Mouse (Mus musculus) NIH3T3 (cell line): ENCODE measurements around the gene Kctd19.

Experiments used
- DNase-seq: peaks from one replicate; pipeline ENCODE4 v3.0.0-alpha.2; 2012; ENCODE audit warnings: low read depth

The Kctd19 gene

GRCm38 (mm10) chr8:105422006-105422405, 8.7 kb upstream of the Kctd19 start:
- DNase-seq = no peak

DNA sequence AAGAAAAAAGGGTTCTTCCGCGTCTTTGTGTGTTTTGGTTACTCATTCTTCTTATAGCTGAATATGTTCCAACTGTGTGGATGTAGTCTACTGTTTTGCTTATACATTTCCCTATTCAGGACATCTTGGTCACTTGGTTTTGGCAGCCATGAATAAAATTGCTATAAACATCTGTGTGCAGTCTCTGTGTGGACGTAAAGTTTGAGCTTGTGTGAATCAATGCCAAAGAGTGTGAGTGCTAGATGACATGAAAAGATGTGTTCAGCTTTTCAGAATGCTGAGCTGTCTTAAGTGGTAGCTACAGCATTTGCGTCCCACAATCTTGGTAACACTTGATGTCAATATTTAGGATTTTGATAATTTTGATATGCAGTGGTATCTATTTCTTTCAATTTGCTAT, 6.5 kb upstream of the Kctd19 start:
- DNase-seq = no peak

GRCm38 (mm10) chr8:105418992-105419391, 5.7 kb upstream of the Kctd19 start:
- DNase-seq = peak; percentile 23

GRCm38 (mm10) chr8:105409947-105410346, 3.4 kb downstream of the Kctd19 start:
- DNase-seq = no peak

- DNase-seq = peak; percentile 66
Observed at GRCm38 (mm10) chr8:105408331-105408730, 5.0 kb downstream of the Kctd19 start.

DNA sequence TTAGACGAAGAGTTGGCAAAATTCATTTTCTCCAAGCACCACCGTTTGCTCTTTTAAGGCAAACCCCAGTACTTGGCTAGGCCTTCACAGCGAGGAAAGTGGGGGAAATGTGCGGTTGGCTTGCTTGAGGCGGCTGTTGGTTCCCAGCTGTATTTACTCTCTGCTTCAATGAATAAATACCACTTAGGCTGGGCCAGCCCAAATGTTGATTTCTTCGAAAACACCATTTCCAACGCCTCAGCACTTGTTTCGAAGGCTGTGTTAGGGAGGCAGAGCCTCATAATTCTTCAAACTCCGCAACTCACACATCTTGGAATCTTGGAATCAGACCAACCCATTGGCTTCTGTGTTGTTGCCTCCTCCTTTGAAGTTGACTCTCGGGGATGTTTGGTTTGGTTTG, 6.9 kb downstream of the Kctd19 start:
- no peak for DNase-seq

DNA sequence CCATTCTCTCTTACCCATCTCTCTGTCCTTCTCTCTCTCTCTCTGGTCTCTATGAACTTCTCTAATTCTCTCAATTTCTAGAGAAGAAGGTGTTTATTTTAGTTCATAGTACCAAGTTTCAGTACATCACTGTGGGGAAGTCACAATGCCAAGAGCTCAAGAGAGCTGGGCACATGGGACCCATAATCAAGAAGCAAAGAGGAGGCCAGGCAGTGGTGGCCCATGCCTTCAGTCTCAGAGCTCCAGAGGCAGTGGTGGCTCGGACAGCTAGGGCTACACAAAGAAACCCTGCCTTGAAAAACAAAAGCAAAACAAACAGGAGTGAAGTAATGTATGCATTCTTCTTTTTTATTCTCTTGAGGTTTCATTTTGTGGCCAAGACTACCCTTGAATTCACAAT, 8.8 kb downstream of the Kctd19 start:
- no peak for DNase-seq

GRCm38 (mm10) chr8:105403467-105403866, 9.8 kb downstream of the Kctd19 start:
- no peak for DNase-seq

GRCm38 (mm10) chr8:105400016-105400415, 13.3 kb downstream of the Kctd19 start:
- no peak for DNase-seq

DNA sequence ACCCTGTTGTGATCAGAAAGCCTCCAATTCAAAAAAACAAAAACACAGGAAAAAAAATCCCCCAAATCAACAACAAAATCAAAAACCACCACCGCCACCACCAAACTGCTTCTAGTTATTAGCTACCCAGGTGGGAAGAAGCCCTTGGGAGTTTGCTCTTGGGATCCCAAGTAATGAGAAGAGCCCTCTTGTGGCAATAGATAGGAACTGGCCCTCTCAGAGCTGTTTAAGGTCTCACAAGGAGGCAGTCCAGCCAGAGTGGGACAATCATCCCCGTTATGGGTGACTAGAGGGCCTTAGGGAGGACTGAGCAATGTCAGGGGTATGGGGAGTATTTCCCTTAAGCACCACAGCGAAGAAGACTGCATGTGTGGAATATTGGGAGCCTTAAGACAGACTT, 15.6 kb downstream of the Kctd19 start:
- DNase-seq = peak; percentile 80

DNA sequence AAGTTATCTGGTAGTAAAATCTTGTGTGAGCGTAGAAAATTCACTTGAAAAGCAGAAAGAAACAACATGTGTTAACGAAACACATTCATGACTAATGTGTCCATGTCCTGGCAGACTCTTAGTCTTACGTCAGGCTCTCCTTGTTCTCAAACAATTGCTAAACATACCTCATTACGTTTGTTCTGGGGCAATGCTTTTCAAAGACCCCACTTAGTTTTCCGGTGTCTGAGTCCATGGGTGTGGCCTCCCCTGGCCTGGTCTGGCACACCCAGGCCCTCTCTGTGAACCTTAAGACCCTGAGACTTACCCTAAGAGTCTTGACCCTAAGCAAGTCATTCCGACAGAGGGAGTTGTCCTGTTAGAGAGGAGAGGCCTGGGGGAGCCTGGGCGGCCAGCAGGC, 19.4 kb downstream of the Kctd19 start:
- DNase-seq = peak; percentile 20

DNA sequence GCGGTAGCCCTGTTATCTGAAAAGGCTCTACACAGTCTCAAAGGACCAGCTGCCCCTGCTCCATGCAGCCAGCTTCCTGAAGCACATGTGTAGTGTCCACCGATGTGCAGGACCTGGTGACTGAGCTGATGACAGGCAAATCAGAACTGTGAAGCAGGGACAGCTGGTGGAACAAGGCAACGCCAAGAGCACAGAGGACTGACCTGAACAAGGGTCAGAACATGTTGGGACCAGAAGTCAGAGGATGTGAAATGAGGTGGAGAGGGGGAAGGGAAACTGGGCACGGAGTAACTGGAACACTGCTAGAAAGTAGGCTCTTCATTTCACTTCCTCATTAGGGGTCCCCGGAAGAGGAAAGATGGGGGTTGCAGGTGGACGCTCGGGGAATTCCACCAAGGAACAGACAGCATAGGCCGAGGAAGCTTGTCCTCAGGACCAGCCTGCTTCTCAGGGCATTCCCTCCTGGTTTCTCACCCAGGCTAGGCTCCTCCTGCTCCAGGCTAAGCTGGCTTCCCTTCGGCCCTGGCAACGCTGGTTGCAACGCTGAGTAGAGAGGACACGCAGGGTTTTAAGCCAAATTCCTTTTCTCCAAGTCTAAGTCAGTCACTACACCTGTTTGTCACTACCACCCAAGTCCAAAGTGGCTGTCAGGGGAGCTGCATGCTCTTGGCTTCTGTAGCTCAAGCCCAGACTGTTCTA, 20.1 kb downstream of the Kctd19 start:
- no peak for DNase-seq

- no peak for DNase-seq
Observed at GRCm38 (mm10) chr8:105389096-105389495, 24.2 kb downstream of the Kctd19 start.

DNA sequence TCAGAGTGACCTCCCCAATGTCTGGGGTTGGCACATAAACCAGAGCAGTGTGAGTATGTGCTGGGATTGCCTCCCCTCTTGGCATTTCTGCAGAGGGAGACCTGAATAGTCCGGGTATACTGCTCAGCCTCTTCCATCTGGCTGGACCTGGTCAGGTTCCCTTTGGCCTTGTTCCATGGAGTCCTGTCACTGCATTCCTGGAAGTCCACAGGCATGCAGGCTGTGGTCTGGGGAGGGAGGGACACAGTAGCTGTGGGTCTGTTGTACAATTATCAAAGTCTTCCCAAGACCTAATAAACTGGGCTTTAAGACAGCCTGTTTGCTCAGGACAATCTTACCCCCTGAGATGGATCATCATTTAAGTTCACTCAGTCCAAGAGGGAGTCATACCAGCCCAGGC, 26.2 kb downstream of the Kctd19 start:
- DNase-seq = peak; percentile 70

DNA sequence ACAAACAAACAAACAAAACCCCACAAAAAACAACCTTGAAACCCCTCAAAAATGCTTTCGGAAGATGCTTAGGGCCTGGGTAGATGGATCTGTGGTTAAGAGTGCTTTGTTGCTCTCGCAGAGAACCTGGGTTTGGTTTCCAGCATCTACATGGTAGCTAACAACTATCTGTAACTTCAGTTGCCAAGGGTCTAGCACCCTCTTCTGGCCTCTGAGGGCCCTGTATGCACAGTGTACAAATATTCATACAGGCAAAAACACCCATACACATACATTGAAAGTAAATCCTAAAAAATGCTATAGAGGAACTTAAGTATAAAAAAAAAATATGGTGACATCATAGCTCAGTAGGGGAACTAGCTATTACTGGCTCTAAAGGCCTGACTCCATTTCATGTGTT, 29.2 kb downstream of the Kctd19 start:
- no peak for DNase-seq

GRCm38 (mm10) chr8:105380308-105380707, 33.0 kb downstream of the Kctd19 start:
- DNase-seq = no peak

DNA sequence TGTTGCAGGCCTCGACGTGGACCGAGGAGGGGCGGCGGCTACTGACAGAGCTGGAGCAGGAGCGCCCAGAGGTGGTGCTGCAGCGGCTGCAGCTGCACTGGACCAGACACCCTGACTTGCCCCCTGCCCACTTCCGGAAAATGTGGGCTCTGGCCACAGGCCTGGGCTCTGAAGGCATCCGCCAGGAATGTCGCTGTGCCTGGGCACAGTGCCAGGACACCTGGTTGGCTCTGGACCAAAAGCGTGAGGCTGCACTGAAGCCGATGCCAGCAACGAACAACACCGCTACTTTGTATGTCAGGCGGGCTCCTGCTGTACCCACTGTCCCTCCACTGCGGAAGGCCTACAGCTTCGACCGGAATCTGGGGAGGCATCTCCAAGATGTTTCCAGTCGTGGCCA, 34.6 kb downstream of the Kctd19 start:
- DNase-seq = peak; percentile 30

DNA sequence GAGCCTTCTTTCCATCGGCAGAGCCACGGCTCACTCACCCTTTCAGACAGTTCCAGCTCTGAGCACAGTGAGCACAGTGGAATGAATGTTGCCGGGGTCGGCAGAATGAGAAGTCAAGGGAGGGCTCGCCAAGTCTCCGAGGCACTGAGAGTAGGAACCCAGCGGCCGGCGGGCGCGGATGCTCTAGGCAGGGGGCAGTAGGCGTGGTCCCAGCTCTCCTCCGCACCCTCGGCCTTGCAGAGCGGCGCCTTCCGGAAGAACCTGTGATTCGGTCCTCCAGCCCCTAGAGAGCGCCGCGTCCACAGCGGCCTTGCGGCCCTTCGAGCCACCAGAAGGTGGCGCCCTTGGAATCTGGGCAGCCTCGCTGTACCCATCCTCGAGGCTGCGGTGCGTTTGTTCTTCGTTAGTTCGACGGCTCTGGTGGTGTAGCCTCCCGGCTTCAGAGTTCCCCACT, 38.8 kb downstream of the Kctd19 start:
- no peak for DNase-seq

GRCm38 (mm10) chr8:105373032-105373431, 40.3 kb downstream of the Kctd19 start, which contains the start of gene Plekhg4:
Gene Plekhg4, plus strand, starts transcription at chr8:105373274.
- DNase-seq = peak; percentile 83

- DNase-seq = peak; percentile 75
Observed at GRCm38 (mm10) chr8:105372473-105372872, 40.8 kb downstream of the Kctd19 start.

- DNase-seq = peak; percentile 51
Observed at GRCm38 (mm10) chr8:105367107-105367506, 46.2 kb downstream of the Kctd19 start.

- DNase-seq = no peak
Observed at GRCm38 (mm10) chr8:105361751-105362702, 51.3 kb downstream of the Kctd19 start.

DNA sequence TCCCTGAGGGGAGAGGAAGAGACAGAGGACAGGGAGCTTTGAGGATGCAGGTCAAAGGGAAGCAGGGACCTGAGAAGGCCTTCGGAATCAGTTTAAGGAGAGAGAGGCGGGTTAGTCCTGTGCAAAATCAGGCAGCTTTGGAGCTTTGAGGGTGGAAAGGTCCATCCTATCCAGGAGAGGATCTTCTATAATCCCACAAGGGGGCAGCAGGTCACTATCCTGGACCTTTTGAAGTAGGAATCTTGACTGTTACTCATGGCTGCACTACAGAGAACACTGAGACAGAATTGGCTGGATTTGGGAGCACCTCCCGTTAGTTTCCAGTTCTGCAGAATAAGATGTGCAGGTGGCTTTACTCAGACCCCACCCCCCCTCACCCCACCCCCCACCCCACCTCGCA, 53.7 kb downstream of the Kctd19 start:
- DNase-seq = peak; percentile 75
